Mouse (Mus musculus) layer of hippocampus, adult 2 months (tissue): Measurements from ENCODE around the gene Cyp4f16. TPM values are rescaled to one million over a fixed set of nuclear protein-coding genes. Genes with fewer than 3 reads are reported as not detected.

Source experiments
- DNase-seq, 2 experiments: peaks; one replicate each; pipeline ENCODE4 v3.0.0; 2022; ENCODE audit warnings: low spot score in 2 of 2
- H3K27ac ChIP-seq: fragments of 200-600 bp; 2 replicates; pipeline ENCODE4 v1.8.1; 2022
- H3K4me3 ChIP-seq: fragments of 200-600 bp; 2 replicates; pipeline ENCODE4 v1.8.1; 2022; ENCODE audit warnings: mild to moderate bottlenecking
- CTCF ChIP-seq: fragments of 200-600 bp; conservative IDR thresholded peaks from 2 replicates; pipeline ENCODE4 v1.8.1; 2022; ENCODE audit warnings: antibody characterized with exemption, mild to moderate bottlenecking, moderate library complexity
- total RNA-seq, 2 experiments: library from RNA; stranded (reverse); gene quantifications; 2 replicates each; pipeline ENCODE4 v1.2.3; 2021

Cyp4f16 gene
- total RNA-seq, 2 experiments from 2014 or later = 8.7 to 8.8 TPM

DNA sequence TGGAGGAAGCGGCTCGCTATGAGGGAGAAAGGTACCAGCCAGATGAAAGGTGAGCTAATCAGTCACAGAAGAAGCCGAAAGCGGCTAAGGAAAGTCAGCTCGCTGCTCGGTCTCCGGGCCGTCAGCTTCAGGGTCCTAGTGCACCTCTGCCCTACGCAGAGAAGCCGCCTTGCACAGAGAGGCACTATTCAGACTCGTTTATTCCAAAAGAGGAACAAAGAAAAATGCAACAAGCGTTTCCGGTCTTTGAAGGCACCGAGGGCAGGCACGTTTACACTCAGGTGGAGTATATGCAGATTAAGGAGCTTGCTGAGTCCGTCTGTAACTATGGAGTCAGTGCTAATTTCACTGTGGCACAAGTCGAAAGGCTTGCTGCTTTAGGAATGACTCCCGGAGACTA lies 60.1 kb downstream of the Cyp4f16 start:
- no peak for DNase-seq
- TF ChIP-seq CTCF = no peak
- H3K4me3 ChIP-seq = no peak overlapping the region
- no peak overlapping the region for H3K27ac ChIP-seq

Other genes starting within 250 kb of the Cyp4f16 start
- gene Akap8, start 215.3 kb upstream of the Cyp4f16 start, total RNA-seq = 100 to 1,000 TPM in 1 of 2 experiments, 10 to 100 TPM in 1; 99.2 to 112 TPM
- 100 to 1,000 TPM; 220 to 238 TPM for gene Akap8l, start 186.0 kb upstream of the Cyp4f16 start, total RNA-seq
- gene Wiz, start 147.1 kb upstream of the Cyp4f16 start, total RNA-seq = 10 to 100 TPM; 55.0 to 57.2 TPM
- gene Rasal3, start 133.0 kb upstream of the Cyp4f16 start, total RNA-seq = 1 to 10 TPM; 2.9 to 4.6 TPM
- not detected for gene Pglyrp2, start 112.4 kb upstream of the Cyp4f16 start, total RNA-seq
- not detected for gene Cyp4f39, start 83.8 kb upstream of the Cyp4f16 start, total RNA-seq
- 1 to 10 TPM; 3.2 to 4.4 TPM for gene Cyp4f17, start 30.5 kb upstream of the Cyp4f16 start, total RNA-seq
- gene Cyp4f37, start 84.8 kb downstream of the Cyp4f16 start, total RNA-seq = not detected
- not detected for gene Cyp4f40, start 122.3 kb downstream of the Cyp4f16 start, total RNA-seq
- gene Cyp4f15, start 149.1 kb downstream of the Cyp4f16 start, total RNA-seq = 10 to 100 TPM; 16.7 to 20.7 TPM